Mouse (Mus musculus): ENCODE measurements around the gene Ugt1a6a.
"Not testable (repeated sequence)": the region's sequence is repeated elsewhere in the genome, so short reads cannot be mapped to it uniquely, and the experiment has no call there.

Gene Ugt1a6a

GRCm38 (mm10) chr1:88135229-88135904 is 758 bp downstream of the Ugt1a6a start:
- not testable (repeated sequence) for DNase-seq (ENCODE audit: low read depth, low spot score)

- DNase-seq (ENCODE audit: low read depth, low spot score) = no peak
Observed at GRCm38 (mm10) chr1:88136646-88137045, 2.0 kb downstream of the Ugt1a6a start.

- no peak for DNase-seq (ENCODE audit: low read depth, low spot score)
Observed at GRCm38 (mm10) chr1:88137264-88137663, 2.7 kb downstream of the Ugt1a6a start.

- no peak for DNase-seq (ENCODE audit: low read depth, low spot score)
Observed at GRCm38 (mm10) chr1:88138145-88138544, 3.5 kb downstream of the Ugt1a6a start.

GRCm38 (mm10) chr1:88140492-88140891 is 5.9 kb downstream of the Ugt1a6a start:
- DNase-seq (ENCODE audit: low read depth, low spot score) = not testable (repeated sequence)

GRCm38 (mm10) chr1:88143966-88144675 is 9.5 kb downstream of the Ugt1a6a start:
- DNase-seq (ENCODE audit: low read depth, low spot score) = not testable (repeated sequence)

GRCm38 (mm10) chr1:88145278-88145677 is 10.7 kb downstream of the Ugt1a6a start:
- not testable (repeated sequence) for DNase-seq (ENCODE audit: low read depth, low spot score)

- not testable (repeated sequence) for DNase-seq (ENCODE audit: low read depth, low spot score)
Observed at GRCm38 (mm10) chr1:88150133-88150532, 15.5 kb downstream of the Ugt1a6a start.

GRCm38 (mm10) chr1:88158430-88158829 is 23.8 kb downstream of the Ugt1a6a start:
- no peak for DNase-seq (ENCODE audit: low read depth, low spot score)

- DNase-seq (ENCODE audit: low read depth, low spot score) = no peak
Observed at GRCm38 (mm10) chr1:88165711-88166110, 31.1 kb downstream of the Ugt1a6a start, which contains the start of gene Ugt1a5. Gene Ugt1a5 (plus strand): TSS chr1:88166012.

GRCm38 (mm10) chr1:88172190-88172589 is 37.6 kb downstream of the Ugt1a6a start:
- not testable (repeated sequence) for DNase-seq (ENCODE audit: low read depth, low spot score)

GRCm38 (mm10) chr1:88179657-88180056 is 45.0 kb downstream of the Ugt1a6a start:
- DNase-seq (ENCODE audit: low read depth, low spot score) = no peak

- no peak for DNase-seq (ENCODE audit: low read depth, low spot score)
Observed at GRCm38 (mm10) chr1:88186325-88186935, 51.8 kb downstream of the Ugt1a6a start.

GRCm38 (mm10) chr1:88192136-88192535 is 57.5 kb downstream of the Ugt1a6a start:
- DNase-seq (ENCODE audit: low read depth, low spot score) = no peak

- no peak for DNase-seq (ENCODE audit: low read depth, low spot score)
Observed at GRCm38 (mm10) chr1:88195687-88196086, 61.1 kb downstream of the Ugt1a6a start.

GRCm38 (mm10) chr1:88197443-88197842 is 62.8 kb downstream of the Ugt1a6a start:
- DNase-seq (ENCODE audit: low read depth, low spot score) = no peak

GRCm38 (mm10) chr1:88199996-88200395 is 65.4 kb downstream of the Ugt1a6a start:
- DNase-seq (ENCODE audit: low read depth, low spot score) = no peak

GRCm38 (mm10) chr1:88200456-88200855 is 65.8 kb downstream of the Ugt1a6a start, which contains the start of gene Ugt1a2:
Gene Ugt1a2 (plus strand): TSS chr1:88200601.
- no peak for DNase-seq (ENCODE audit: low read depth, low spot score)

- DNase-seq (ENCODE audit: low read depth, low spot score) = no peak
Observed at GRCm38 (mm10) chr1:88205294-88205922, 70.8 kb downstream of the Ugt1a6a start, which contains the start of gene Dnajb3. Gene Dnajb3 (minus strand): TSS chr1:88205782.

- DNase-seq (ENCODE audit: low read depth, low spot score) = no peak
Observed at GRCm38 (mm10) chr1:88206843-88207479, 72.4 kb downstream of the Ugt1a6a start.

GRCm38 (mm10) chr1:88211812-88212211 is 77.2 kb downstream of the Ugt1a6a start, which contains the start of gene Ugt1a1:
Gene Ugt1a1 (plus strand): TSS chr1:88211959.
- DNase-seq (ENCODE audit: low read depth, low spot score) = no peak
